28 mouse cellular contexts compared by ENCODE assay signal in the genomic region with DNA sequence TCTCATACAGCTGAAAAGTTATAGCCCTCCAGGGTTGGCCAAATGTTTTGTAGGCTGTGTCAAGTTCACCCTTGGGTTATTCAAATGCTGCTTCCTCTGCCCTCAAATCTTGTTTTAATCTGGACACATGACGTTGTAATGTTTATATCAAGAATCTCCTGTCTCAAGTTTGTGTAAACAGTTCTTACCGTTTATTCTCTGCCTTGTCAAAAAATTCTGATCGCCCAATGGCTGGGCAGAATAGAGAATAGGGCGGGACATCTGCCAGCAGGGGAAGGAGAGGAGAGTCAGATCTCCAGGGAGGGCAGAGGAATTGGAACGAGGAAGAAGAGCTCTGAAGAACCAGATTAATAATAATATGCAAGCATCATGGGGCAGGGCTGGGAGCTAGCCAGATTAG.
A peak's percentile ranks its signal among the peaks of the same experiment; 100 is the strongest.
DNase-seq lines count a peak whose midpoint lies in the region; ATAC-seq and TF ChIP-seq lines count a peak whose summit lies in the region.
"Had no signal": no experiment of that assay in that cellular context is flagged by ENCODE, and none has a peak within 500 bp of the region (broad histone marks: within the 10 kb centered on the region; RNA-seq: fewer than 3 reads in every experiment).

No protein-coding gene starts in this region.

- H3K27ac ChIP-seq in intestine, postnatal 0 days (ENCODE audit: low read depth, low read length): no peak overlapping the region
- H3K27ac ChIP-seq in intestine, embryonic 16.5 days (ENCODE audit: low read length): no peak overlapping the region
- H3K27ac ChIP-seq in lung, embryonic 14.5 days (ENCODE audit: low read depth): no peak overlapping the region
- H3K27ac ChIP-seq: embryonic facial prominence, embryonic 13.5 days; forebrain, embryonic 10.5 days; forebrain, embryonic 15.5 days; heart, adult 2 months; heart, embryonic 13.5 days; hindbrain, embryonic 10.5 days; hindbrain, embryonic 15.5 days; liver, embryonic 14.5 days; macrophage; midbrain, embryonic 13.5 days had no signal

- no peaks in the 10 kb centered on the region for H3K27me3 ChIP-seq in intestine, postnatal 0 days (replicated peaks; ENCODE audit: control insufficient read depth, insufficient read depth, low read length)
- H3K27me3 ChIP-seq in intestine, embryonic 16.5 days (replicated peaks; ENCODE audit: control insufficient read depth, insufficient read depth, low read length): no peaks in the 10 kb centered on the region
- no peaks in the 10 kb centered on the region for H3K27me3 ChIP-seq in lung, embryonic 14.5 days (ENCODE audit: insufficient read depth, low read length)
- H3K27me3 ChIP-seq: embryonic facial prominence, embryonic 13.5 days; forebrain, embryonic 15.5 days; hindbrain, embryonic 15.5 days; midbrain, embryonic 13.5 days had no signal

- no peak for TF ChIP-seq CTCF in intestine, postnatal 0 days (IDR thresholded peaks at IDR 0.05; ENCODE audit: low read depth)
- no peak for TF ChIP-seq CTCF in lung, embryonic 14.5 days (IDR thresholded peaks at IDR 0.05; ENCODE audit: low read depth)

- H3K4me2 ChIP-seq in intestine, postnatal 0 days (replicated peaks; ENCODE audit: low read depth): no peak overlapping the region
- H3K4me2 ChIP-seq in intestine, embryonic 16.5 days (ENCODE audit: low read depth, low read length): no peak overlapping the region
- no peak overlapping the region for H3K4me2 ChIP-seq in lung, embryonic 14.5 days
- H3K4me2 ChIP-seq: embryonic facial prominence, embryonic 13.5 days; forebrain, embryonic 15.5 days; heart, embryonic 13.5 days; hindbrain, embryonic 15.5 days; midbrain, embryonic 13.5 days had no signal

- peak; percentile 68 for DNase-seq in lung, embryonic 14.5 days
- peak; percentile 82 for DNase-seq in lung, postnatal 10 days
- no peak for DNase-seq in layer of hippocampus, adult 8-10 months (ENCODE audit: low spot score in 2 of 2)
- no peak for DNase-seq in layer of hippocampus, postnatal 25 days (ENCODE audit: extremely low spot score in 1 of 2, low spot score in 1 of 2)
- DNase-seq: adrenal gland, adult 8-10 months; B cell, adult 2 months; cerebellum, adult 2 months; embryo, embryonic 11 days; heart, adult 2 months; heart, postnatal 10 days; kidney, adult 2 months; kidney, postnatal 4 days; liver; thymus, adult 2 months; thymus, postnatal 36 days had no signal

- WGBS in intestine, postnatal 0 days: 35% methylated on average over 5 of the region's 5 CpGs
- 40% methylated on average over 5 of the region's 5 CpGs for WGBS in intestine, embryonic 16.5 days
- 21% methylated on average over 5 of the region's 5 CpGs for WGBS in lung, embryonic 14.5 days

- no peaks in the 10 kb centered on the region for H3K36me3 ChIP-seq in intestine, postnatal 0 days (ENCODE audit: control insufficient read depth, insufficient read depth)
- no peaks in the 10 kb centered on the region for H3K36me3 ChIP-seq in intestine, embryonic 16.5 days (ENCODE audit: control insufficient read depth, insufficient read depth, low read length)
- no peaks in the 10 kb centered on the region for H3K36me3 ChIP-seq in lung, embryonic 14.5 days (ENCODE audit: insufficient read depth)
- H3K36me3 ChIP-seq: embryonic facial prominence, embryonic 13.5 days; forebrain, embryonic 10.5 days; forebrain, embryonic 15.5 days; heart, embryonic 13.5 days; hindbrain, embryonic 10.5 days; hindbrain, embryonic 15.5 days; midbrain, embryonic 13.5 days had no signal

- H3K9me3 ChIP-seq in intestine, postnatal 0 days (ENCODE audit: control insufficient read depth): no peaks in the 10 kb centered on the region
- H3K9me3 ChIP-seq in intestine, embryonic 16.5 days (ENCODE audit: control insufficient read depth, low read length): no peaks in the 10 kb centered on the region
- no peaks in the 10 kb centered on the region for H3K9me3 ChIP-seq in lung, embryonic 14.5 days (ENCODE audit: low read depth, low read length)
- H3K9me3 ChIP-seq: embryonic facial prominence, embryonic 13.5 days; forebrain, embryonic 10.5 days; forebrain, embryonic 15.5 days; heart, embryonic 13.5 days; hindbrain, embryonic 10.5 days; hindbrain, embryonic 15.5 days; midbrain, embryonic 13.5 days had no signal

- 0 out of 2 replicates have a peak, but pooled peaks cover under 1% of the 10 kb centered on the region for H3K4me1 ChIP-seq in intestine, postnatal 0 days (replicated peaks; ENCODE audit: control insufficient read depth, insufficient read depth, low read length)
- H3K4me1 ChIP-seq in intestine, embryonic 16.5 days (ENCODE audit: control insufficient read depth, insufficient read depth, low read length): 0 out of 2 replicates have a peak, but pooled peaks cover 4% of the 10 kb centered on the region
- peaks cover 11% of the 10 kb centered on the region for H3K4me1 ChIP-seq in lung, embryonic 14.5 days (ENCODE audit: insufficient read depth)
- H3K4me1 ChIP-seq: forebrain, embryonic 15.5 days had no signal

- no peak overlapping the region for H3K4me3 ChIP-seq in intestine, postnatal 0 days (ENCODE audit: low read depth, low read length)
- no peak overlapping the region for H3K4me3 ChIP-seq in intestine, embryonic 16.5 days (ENCODE audit: low read length)
- H3K4me3 ChIP-seq in lung, embryonic 14.5 days (ENCODE audit: low read depth, low read length): no peak overlapping the region
- H3K4me3 ChIP-seq: embryonic facial prominence, embryonic 13.5 days; forebrain, embryonic 10.5 days; forebrain, embryonic 15.5 days; heart, adult 2 months; heart, embryonic 13.5 days; hindbrain, embryonic 10.5 days; hindbrain, embryonic 15.5 days; midbrain, embryonic 13.5 days had no signal

- no peak overlapping the region for H3K9ac ChIP-seq in intestine, postnatal 0 days (ENCODE audit: low read depth, low read length)
- H3K9ac ChIP-seq in intestine, embryonic 16.5 days (ENCODE audit: low read depth, low read length): no peak overlapping the region
- H3K9ac ChIP-seq in lung, embryonic 14.5 days: no peak overlapping the region
- H3K9ac ChIP-seq: embryonic facial prominence, embryonic 13.5 days; forebrain, embryonic 15.5 days; heart, embryonic 13.5 days; hindbrain, embryonic 15.5 days; liver, embryonic 14.5 days; midbrain, embryonic 13.5 days had no signal

- 0 out of 2 replicates have a peak, but pooled peaks have one; percentile 16 for ATAC-seq in intestine, postnatal 0 days
- ATAC-seq in intestine, embryonic 16.5 days: no peak
- no peak for ATAC-seq in lung, embryonic 14.5 days (ENCODE audit: insufficient read depth)
- ATAC-seq: activated CD4-positive, CD25-positive, alpha-beta regulatory T cell, adult 4 months; forebrain, embryonic 15.5 days; inflammation-experienced regulatory T-cells, adult 6 months; midbrain, embryonic 13.5 days had no signal

Comparison
In these comparisons a context has a peak if more than half of its experiments do, and no peak if none do; other contexts are left out.
1. DNase-seq: peak in lung, embryonic 14.5 days (single experiment) and lung, postnatal 10 days (single experiment); none in layer of hippocampus, adult 8-10 months (0 of 2) and layer of hippocampus, postnatal 25 days (0 of 2).